Mouse (Mus musculus) CD4-positive helper T cell, adult 2 months (primary cell): ENCODE results near the gene Cnmd.

Experiments
- DNase-seq: peaks from one replicate; pipeline ENCODE4 v3.0.0-alpha.2; 2012; ENCODE audit warnings: low read depth, missing footprints, low spot score

Cnmd gene

GRCm38 (mm10) chr14:79645378-79645777 is 16.6 kb downstream of the Cnmd start:
- no peak for DNase-seq

GRCm38 (mm10) chr14:79642063-79642462 is 19.9 kb downstream of the Cnmd start:
- no peak for DNase-seq

DNA sequence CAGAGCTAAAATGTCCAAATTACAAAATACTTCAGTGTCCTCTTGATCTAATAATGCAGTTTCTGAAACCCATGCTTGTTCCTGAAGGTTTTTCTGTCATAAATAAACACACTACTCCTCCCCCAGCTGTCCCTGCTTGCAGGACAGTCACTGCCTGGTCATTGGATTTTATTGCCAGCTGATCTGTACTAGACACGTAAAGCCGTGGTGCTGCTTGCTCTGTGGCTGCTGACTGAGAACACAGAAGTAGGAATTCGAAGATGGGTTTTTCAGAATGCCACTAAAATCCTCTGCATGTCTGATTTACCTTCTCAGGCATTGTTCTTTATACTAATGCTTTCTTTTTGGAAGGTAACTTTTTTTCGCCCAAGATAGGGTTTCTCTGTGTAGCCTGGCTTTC is 25.2 kb downstream of the Cnmd start:
- no peak for DNase-seq

DNA sequence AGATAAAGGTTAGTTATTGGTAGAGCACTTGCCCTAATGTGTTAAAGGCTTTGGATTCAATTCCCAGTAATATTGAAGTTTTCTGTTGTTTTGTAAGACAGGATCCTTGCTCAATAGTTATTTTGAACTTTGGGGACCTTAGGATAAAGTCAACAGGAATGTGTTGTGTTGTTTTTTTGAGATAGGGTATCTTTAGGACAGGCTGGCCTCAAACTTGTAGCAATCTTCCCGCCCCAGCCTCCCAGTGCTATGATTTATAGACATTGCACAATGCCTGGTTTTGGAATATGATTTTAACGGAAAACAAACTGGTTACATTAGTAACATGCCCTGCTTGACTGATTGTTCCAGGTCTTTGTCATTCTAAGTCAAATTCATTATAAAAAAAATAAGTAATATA is 28.8 kb downstream of the Cnmd start:
- DNase-seq: no peak

DNA sequence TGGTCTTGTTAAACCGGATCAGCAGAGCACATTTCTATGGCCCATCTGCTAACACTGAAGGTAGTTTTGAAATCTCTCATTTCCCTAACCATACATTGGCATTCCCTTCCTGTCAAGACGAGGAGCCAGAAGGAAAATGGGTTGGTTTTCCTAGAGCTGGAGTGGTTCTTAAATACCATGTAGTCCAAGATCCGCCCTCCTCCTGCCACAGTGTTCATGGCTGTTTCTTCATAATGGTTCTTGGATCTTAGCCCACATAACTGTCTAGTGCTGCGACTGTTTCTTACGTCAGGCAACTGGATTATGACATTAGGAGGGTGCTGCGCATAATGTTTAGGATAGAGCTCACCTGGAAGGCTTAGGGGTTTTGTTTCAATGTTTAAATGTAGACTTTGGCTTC is 29.6 kb downstream of the Cnmd start:
- no peak for DNase-seq

GRCm38 (mm10) chr14:79621143-79621542 is 40.8 kb downstream of the Cnmd start:
- DNase-seq: no peak

GRCm38 (mm10) chr14:79619802-79620201 is 42.2 kb downstream of the Cnmd start:
- no peak for DNase-seq

- DNase-seq: no peak
These were observed 44.7 kb downstream of the Cnmd start for GRCm38 (mm10) chr14:79617121-79617828.

- no peak for DNase-seq
These were observed 53.7 kb downstream of the Cnmd start for GRCm38 (mm10) chr14:79608286-79608685.

GRCm38 (mm10) chr14:79607352-79607751 is 54.6 kb downstream of the Cnmd start:
- no peak for DNase-seq

- no peak for DNase-seq
These were observed 55.1 kb downstream of the Cnmd start for GRCm38 (mm10) chr14:79606867-79607266.

DNA sequence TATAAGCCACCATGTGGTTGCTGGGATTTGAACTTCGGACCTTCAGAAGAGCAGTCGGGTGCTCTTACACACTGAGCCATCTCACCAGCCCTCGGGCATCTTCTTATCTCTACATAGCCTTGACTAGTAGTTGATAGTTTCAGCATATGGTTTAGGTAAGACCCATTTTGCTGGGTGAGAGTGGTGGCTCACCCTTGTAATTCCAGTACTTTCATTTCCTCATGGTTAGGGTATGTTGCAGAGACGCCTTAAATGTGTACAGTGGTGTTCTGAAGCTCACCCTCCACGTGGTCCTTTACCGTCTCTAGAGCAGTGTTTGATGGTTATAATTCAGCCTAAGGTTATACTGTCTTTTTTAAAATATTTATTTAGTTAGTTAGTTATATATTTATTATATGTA is 55.6 kb downstream of the Cnmd start:
- no peak for DNase-seq

- no peak for DNase-seq
These were observed 56.1 kb downstream of the Cnmd start for GRCm38 (mm10) chr14:79605881-79606280.

DNA sequence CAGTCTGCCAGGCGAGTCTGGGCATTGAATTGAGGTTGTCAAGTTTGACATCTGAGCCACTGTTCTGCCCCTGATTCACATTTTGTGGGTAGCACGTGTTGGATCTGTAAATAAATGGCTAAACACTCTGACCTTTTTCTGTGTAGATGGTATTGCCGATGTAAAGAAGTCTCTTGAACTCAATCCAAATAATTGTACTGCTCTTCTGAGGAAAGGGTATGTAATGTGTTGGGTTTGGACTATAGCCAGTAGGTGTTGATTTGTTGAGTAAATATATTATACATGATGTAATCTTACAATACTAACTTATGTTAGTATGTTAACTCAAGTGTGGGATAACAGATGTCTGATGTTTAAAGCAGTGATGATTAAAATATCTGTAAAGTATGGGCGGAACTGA is 65.4 kb downstream of the Cnmd start:
- DNase-seq: no peak

GRCm38 (mm10) chr14:79594069-79594468 is 67.9 kb downstream of the Cnmd start:
- no peak for DNase-seq

GRCm38 (mm10) chr14:79591611-79592010 is 70.4 kb downstream of the Cnmd start:
- DNase-seq: peak; percentile 45

DNA sequence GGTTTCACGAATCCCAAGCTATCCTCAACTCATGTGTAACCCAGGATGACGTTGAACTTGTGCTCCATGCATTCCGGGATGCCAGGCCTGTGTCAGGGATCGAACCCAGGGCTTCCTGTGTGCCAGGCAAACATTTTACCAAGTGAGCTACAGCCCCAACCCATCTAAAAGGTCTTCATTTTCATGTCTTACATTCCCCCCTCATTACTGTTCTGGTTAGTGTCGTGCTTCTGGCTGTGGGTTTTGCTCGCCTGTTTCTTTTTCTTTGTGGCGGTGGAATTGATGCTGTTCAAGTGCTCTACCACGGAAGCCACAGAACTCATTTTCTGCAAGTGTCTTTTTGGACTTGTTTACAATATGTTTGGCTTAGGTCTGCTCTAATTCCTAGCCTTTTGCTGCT is 71.1 kb downstream of the Cnmd start:
- DNase-seq: peak; percentile 76

DNA sequence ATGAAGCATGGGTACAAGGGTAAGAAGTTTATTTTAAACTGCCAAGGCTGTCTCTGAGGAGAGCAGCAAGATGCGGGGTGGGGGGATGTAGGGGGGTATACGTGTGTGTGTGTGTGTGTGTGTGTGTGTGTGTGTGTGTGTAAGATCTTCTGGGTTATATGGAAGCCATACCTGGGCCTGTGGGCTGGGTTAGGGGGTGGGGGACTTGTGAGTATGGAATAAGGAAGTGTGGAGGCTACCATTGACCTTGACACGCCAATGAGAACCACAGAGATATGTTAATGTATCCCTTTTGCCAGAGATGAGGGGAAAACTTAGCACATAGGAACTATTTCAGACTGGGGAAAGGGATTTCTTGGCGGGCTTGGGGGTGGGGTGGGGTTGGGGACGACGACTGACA is 72.6 kb downstream of the Cnmd start:
- no peak for DNase-seq

- DNase-seq: no peak
These were observed 73.4 kb downstream of the Cnmd start for GRCm38 (mm10) chr14:79588534-79588951.

DNA sequence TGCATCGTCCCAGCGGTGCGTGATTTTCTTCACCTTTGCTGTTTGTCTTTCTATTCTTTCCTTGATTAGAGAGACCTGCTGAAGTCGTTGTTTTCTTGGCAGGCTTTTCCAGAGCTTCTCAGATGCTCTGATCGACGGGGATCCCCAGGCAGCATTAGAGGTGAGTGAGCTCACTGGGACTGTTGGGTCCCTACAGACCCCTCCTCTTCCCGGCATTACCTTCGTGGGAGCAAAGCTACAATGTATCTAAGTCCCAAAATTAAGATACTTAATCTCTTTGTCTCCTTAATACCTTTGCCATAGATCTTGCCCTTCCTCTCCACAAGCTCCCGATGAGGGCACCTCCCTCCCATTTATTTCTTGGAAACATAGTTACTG is 74.1 kb downstream of the Cnmd start:
- DNase-seq: no peak
